Mouse (Mus musculus) heart, embryonic 13.5 days (tissue): ENCODE data around the gene Tuba8. TPM values are rescaled to one million over a fixed set of nuclear protein-coding genes. Genes with fewer than 3 reads are reported as not detected.
A peak's percentile ranks its signal among the peaks of the same experiment; 100 is the strongest.

Experiments
- ATAC-seq: fragments of 200-750 bp; cut with Nextera tagmentation; 2 replicates; pipeline ENCODE4 v1.8.0; 2017; ENCODE audit warnings: moderate TSS enrichment; ENCODE audit not compliant: insufficient number of reproducible peaks, low FRiP score, low TSS enrichment; ENCODE audit errors: extremely low read depth
- H3K27ac ChIP-seq: fragments of 300-500 bp; sonication (generic); replicated peaks from 2 replicates; pipeline ENCODE4 v1.5.1; 2015; ENCODE audit warnings: moderate library complexity, mild to moderate bottlenecking, inconsistent platforms
- H3K27me3 ChIP-seq: fragments of 300-500 bp; sonication (generic); replicated peaks from 2 replicates; pipeline ENCODE4 v1.6.1; 2015; ENCODE audit warnings: mild to moderate bottlenecking, inconsistent platforms
- H3K36me3 ChIP-seq: fragments of 300-500 bp; sonication (generic); 2 replicates; pipeline ENCODE4 v1.6.1; 2015; ENCODE audit warnings: mild to moderate bottlenecking, inconsistent platforms
- H3K4me1 ChIP-seq: fragments of 300-500 bp; sonication (generic); 2 replicates; pipeline ENCODE4 v1.6.1; 2015; ENCODE audit warnings: inconsistent platforms
- H3K4me2 ChIP-seq: fragments of 300-500 bp; sonication (generic); 2 replicates; pipeline ENCODE4 v1.6.1; 2015; ENCODE audit warnings: inconsistent platforms, mild to moderate bottlenecking, moderate library complexity
- H3K4me3 ChIP-seq: fragments of 300-500 bp; sonication (generic); 2 replicates; pipeline ENCODE4 v1.5.1; 2015; ENCODE audit warnings: moderate library complexity, mild to moderate bottlenecking, inconsistent platforms
- H3K9ac ChIP-seq: fragments of 300-500 bp; sonication (generic); 2 replicates; pipeline ENCODE4 v1.6.1; 2015; ENCODE audit warnings: inconsistent platforms, mild to moderate bottlenecking, moderate library complexity
- H3K9me3 ChIP-seq: fragments of 300-500 bp; sonication (generic); 2 replicates; pipeline ENCODE4 v1.6.1; 2016; ENCODE audit warnings: inconsistent platforms
- WGBS: fragments of 180-500 bp; shearing (Covaris S2); methylation state at CpG from one replicate; pipeline ENCODE4 v1.1.7; 2015; ENCODE audit warnings: mixed read lengths; 5-methylcytosine and 5-hydroxymethylcytosine counted together
- polyA plus RNA-seq: library from polyadenylated mRNA; unstranded; fragments of >200 nt; fragmentation: Nextera tagmentation; extraction: Ambion mirVana; gene quantifications from 2 replicates; pipeline ENCODE4 v1.2.1, GENCODE M21; 2015

The Tuba8 gene
- polyA plus RNA-seq, 1 experiment from 2014 or later, result 0.31 TPM

DNA sequence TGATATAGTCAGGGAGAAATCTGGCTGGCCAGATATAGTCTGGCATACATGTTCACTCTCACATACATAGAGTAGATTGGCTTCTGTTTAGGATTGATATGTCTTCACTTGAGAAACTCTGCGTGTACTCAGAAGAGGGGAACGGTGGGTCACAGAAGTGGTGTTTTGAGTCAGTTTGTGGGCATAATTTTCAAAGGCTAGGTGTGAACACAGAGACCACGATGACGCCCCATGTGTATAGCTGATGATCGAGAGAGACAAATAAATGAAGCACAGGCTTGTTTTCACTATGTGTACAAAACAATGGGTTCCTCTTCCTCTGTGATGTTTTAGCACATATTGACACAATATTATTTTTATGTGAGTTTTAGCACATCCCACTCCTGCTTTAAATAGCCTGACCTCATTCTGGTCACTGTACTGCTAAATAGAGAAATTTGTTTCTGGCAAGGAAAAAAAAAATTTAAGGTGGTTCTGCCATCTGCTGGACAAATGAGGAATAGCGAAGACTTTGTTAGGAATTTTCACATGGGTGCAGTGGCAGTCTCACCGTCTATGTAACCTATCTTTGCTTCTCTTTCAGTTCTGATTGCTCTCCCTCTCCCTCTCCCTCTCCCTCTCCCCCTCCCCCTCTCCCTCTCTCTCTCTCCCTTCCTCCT is 31.7 kb upstream of the Tuba8 start:
- no peaks in the 10 kb centered on the region for H3K36me3 ChIP-seq
- H3K27me3 ChIP-seq, result no peaks in the 10 kb centered on the region
- H3K4me2 ChIP-seq, result no peak overlapping the region
- no peak overlapping the region for H3K4me3 ChIP-seq
- WGBS, result 51% methylated on average over 7 of the region's 7 CpGs
- H3K27ac ChIP-seq, result 0 out of 2 replicates have a peak overlapping the region, but pooled peaks have one; percentile 36
- no peak for ATAC-seq
- H3K9me3 ChIP-seq, result no peaks in the 10 kb centered on the region
- H3K4me1 ChIP-seq, result peaks cover 27% of the 10 kb centered on the region
- peak overlapping the region; percentile 40; the same call in 1 of the 2 replicates for H3K9ac ChIP-seq

DNA sequence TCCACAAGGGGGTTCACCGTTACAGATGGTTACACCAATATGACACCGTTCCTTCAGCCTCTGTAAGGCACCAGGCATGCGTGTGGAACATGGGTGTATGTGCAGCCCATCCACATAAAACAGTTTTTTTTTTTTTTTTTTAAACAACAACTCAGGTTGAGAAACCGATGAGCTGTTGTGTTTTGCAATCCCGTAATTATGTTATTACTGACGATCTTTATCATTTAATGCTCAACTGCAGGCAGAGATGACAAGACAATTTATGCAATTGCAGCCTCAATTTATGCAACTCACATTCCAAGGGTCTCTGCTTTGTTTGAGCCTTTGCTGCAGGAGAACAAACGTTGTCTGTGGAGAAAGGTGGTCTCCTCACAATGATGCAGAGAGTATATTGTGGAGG is 30.6 kb upstream of the Tuba8 start:
- Histone ChIP-seq H3K27me3 (no peaks in the 10 kb centered on the region), H3K9ac (no peak overlapping the region), H3K9me3 (no peaks in the 10 kb centered on the region), H3K4me1 (peaks cover 30% of the 10 kb centered on the region), H3K4me3 (no peak overlapping the region), H3K4me2 (no peak overlapping the region), H3K27ac (no peak overlapping the region), H3K36me3 (no peaks in the 10 kb centered on the region)
- 62% methylated on average over 7 of the region's 7 CpGs for WGBS
- ATAC-seq, result no peak

DNA sequence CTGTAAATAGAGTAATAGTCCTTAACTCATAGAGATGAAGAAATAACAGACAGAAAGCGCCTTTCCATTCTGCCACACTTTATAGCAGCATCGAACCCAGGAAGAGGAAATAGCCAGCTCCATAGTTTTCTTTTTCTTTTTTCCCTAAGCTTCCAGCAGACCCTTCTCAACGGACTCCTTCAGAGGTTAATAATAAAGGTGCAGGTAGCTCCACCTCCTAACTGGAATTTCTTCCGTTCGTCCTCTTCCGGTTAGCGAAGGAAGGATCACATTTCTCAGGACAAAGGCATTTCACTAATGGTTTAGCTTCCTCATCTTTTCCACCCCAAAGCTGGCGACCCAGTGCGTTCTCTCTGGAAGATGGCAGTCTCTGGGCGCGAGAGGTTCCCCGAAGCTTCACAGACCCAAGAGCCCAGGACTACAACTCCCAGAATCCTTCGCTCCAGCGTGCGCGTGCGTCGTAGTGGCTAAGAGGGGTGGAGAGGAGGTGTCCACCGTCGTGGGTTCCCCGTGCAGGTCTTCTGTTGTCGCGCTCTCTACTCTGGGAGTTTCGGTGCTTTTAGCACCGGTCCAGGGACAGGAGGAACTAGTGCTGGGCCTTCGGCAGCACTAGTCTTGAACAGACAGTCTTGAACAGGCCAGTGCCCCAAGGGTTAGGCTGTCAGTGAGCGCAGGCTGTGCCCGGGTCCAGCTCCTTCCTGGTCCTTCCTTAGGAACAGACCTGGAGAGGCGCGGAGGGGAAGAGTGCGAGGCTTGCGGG is 26.9 kb upstream of the Tuba8 start, which contains the start of gene Pex26:
TSS of gene Pex26 (plus strand) at position 254 of the 760 bp plus-strand sequence.
- ATAC-seq, result peak; percentile 81
- H3K27ac ChIP-seq, result peak within 1 kb of the TSS; percentile 78
- H3K36me3 ChIP-seq, result peaks cover 25% of the 10 kb centered on the region
- H3K4me3 ChIP-seq, result peak within 1 kb of the TSS; percentile 70
- no peaks in the 10 kb centered on the region for H3K9me3 ChIP-seq
- H3K4me2 ChIP-seq, result peak within 1 kb of the TSS; percentile 99
- 2% methylated on average over 32 of the region's 32 CpGs for WGBS
- H3K9ac ChIP-seq, result peak within 1 kb of the TSS; percentile 82
- peaks cover 18% of the 10 kb centered on the region for H3K4me1 ChIP-seq
- H3K27me3 ChIP-seq, result no peaks in the 10 kb centered on the region

DNA sequence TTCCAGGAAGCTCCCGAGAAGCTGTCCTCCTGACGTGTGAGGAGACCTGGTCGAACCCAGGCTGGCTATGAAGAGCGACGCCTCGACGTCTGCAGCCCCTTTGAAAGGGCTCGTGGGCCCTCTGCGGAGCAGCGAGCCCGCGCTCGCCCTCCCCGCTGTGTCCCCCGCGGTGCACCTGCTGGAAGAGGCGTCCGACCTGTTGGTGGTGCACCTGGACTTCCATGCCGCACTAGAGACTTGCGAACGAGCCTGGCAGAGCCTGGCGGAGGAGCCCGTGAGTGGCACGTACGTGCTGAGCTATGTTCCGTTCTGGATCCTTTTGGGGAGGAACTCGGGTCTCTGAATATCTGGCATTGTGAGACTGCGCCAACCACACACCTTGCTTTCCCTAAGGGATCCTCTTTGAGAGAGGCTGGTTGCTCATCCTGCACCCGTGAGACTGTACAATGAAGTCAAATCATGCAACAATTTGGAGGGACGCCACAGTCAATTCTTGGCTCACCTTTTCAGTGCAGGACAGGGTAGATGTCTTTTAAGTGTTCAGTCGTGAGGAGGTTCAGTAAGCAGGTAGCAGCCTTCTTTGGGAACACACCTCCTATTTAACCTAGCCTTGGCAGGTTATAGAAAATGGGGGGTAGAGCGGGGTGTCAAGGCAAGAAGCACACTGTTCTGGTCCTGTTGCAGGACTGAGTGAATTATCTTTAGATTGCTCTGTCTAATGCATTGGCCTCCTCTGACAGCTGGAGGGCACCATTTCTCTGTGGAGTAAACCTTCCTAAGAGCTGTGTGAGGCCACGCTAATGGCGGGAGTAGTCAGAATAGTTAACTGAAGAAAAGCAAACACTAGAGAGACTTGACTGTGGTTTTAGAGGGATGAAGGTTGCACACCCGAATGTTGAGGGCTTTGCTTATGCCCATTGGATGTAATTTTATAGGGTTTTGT is 26.0 kb upstream of the Tuba8 start:
- Histone ChIP-seq H3K9ac (peak overlapping the region; percentile 82), H3K4me1 (peaks cover 15% of the 10 kb centered on the region), H3K9me3 (no peaks in the 10 kb centered on the region), H3K4me2 (peak overlapping the region; percentile 99), H3K36me3 (peaks cover 30% of the 10 kb centered on the region), H3K4me3 (peak overlapping the region; percentile 70), H3K27me3 (no peaks in the 10 kb centered on the region), H3K27ac (peak overlapping the region; percentile 78)
- WGBS, result 2% methylated on average over 35 of the region's 35 CpGs
- ATAC-seq, result peak; percentile 53; the same call in 1 of the 2 replicates

DNA sequence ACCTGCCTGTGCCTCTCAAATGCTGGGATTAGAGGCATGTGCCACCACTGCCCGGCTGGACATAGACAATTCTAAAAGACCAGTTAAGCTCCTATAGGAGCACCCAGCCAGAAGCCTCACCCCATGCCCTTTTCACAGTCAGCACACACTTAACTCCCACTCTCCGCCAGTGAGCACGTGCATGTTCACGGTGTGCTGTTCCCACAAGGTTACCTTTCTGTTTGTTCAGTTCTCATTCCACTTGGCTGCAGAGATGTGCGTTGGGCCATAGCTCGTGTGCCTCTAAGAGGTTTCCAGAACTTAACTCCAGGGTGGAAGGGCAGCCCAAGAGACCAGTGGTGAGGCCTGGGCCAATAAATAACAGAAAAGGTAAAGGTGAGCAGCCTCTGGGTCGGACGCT is 25.3 kb upstream of the Tuba8 start:
- peak overlapping the region; percentile 99 for H3K4me2 ChIP-seq
- H3K9ac ChIP-seq, result peak overlapping the region; percentile 82
- peaks cover 38% of the 10 kb centered on the region for H3K36me3 ChIP-seq
- H3K27ac ChIP-seq, result no peak overlapping the region
- no peaks in the 10 kb centered on the region for H3K9me3 ChIP-seq
- H3K4me1 ChIP-seq, result peaks cover 15% of the 10 kb centered on the region
- WGBS, result 78% methylated on average over 8 of the region's 8 CpGs
- peak overlapping the region; percentile 70 for H3K4me3 ChIP-seq
- no peaks in the 10 kb centered on the region for H3K27me3 ChIP-seq
- no peak for ATAC-seq

DNA sequence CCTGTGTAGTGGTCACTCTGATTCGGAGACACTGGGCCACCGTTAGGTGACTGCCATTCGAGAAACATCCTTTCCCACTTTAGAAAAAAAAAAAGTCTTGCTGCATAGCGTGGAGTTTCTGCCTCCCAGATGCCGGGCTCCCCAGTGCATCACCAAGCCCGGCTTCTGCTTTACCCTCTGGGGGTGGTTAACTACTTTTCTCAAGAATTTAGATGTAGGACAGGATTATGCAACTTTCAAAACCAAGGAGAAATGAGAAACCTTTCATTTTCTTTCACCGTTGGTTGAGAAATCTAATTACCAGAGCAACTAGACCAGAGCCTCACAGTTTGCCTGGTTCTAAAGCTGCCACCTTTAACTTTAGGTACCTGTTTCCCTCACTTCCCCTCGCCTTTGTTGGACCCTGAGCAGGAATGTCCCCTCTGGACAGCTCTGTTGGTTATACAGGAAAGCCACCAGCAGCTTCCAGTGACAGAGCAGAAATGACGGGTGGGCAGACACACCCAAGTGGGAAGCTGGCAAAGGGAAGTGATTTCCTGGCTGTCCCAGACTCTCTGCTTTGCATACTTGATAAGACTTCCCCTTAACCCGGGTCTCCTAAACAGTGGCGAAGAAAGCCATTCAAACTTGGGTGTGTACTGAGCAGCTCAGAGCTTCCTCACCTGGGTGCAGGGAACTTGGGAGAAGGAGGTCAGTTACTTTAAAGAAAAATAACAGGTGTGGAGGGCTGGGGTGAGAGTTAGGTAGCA is 19.1 kb upstream of the Tuba8 start:
- Histone ChIP-seq H3K4me2 (no peak overlapping the region), H3K27ac (no peak overlapping the region), H3K4me1 (peaks cover 21% of the 10 kb centered on the region), H3K36me3 (peaks cover 74% of the 10 kb centered on the region), H3K9me3 (no peaks in the 10 kb centered on the region), H3K9ac (no peak overlapping the region), H3K4me3 (no peak overlapping the region), H3K27me3 (no peaks in the 10 kb centered on the region)
- ATAC-seq, result no peak
- 59% methylated on average over 11 of the region's 11 CpGs for WGBS

DNA sequence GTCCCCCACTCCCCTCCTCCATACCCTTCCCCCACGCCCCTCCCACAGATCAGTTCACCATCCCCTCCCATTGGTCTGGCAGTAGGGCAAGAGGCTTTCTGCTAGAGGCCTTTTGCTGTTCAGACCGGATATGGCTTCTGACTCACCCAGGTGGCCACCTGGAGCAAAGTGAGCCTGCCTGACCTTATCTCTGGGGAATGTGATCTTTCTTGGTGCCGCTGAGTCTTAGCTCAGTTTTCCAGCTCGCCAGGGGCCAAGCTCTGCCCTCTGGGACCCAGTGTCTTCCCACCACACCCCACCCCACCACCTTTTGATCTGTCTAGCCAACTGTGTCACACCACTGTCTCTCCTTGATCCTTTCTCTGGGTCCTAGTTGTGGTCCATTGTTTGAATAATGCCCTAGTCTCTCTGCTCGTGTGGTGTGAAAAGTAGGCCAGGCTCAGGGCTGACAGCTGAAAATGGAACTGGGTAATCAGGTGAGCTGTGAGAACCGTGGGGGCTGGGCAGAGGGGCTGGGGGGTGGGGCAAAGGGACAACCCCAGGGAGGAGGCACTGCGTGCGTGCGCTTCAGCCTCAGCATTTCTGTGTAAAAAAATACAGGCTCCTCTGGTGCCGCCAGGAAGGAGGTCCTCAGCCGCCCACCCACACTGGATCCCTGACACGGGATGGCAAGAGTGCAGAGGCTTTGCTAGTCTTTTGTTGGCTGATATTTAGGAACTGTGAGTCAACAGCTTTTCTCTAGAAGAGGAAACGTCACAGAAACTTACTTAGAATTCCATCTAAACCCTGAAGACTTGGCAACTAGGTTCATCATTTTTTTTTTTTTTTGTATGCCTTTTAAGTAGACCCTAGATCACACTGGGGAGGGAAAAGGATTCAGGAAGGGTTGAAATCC is 16.2 kb upstream of the Tuba8 start:
- H3K4me3 ChIP-seq, result no peak overlapping the region
- peaks cover 21% of the 10 kb centered on the region for H3K4me1 ChIP-seq
- no peak overlapping the region for H3K9ac ChIP-seq
- H3K9me3 ChIP-seq, result no peaks in the 10 kb centered on the region
- no peaks in the 10 kb centered on the region for H3K27me3 ChIP-seq
- peaks cover 59% of the 10 kb centered on the region for H3K36me3 ChIP-seq
- no peak overlapping the region for H3K4me2 ChIP-seq
- no peak for ATAC-seq
- no peak overlapping the region for H3K27ac ChIP-seq
- WGBS, result 43% methylated on average over 13 of the region's 13 CpGs

DNA sequence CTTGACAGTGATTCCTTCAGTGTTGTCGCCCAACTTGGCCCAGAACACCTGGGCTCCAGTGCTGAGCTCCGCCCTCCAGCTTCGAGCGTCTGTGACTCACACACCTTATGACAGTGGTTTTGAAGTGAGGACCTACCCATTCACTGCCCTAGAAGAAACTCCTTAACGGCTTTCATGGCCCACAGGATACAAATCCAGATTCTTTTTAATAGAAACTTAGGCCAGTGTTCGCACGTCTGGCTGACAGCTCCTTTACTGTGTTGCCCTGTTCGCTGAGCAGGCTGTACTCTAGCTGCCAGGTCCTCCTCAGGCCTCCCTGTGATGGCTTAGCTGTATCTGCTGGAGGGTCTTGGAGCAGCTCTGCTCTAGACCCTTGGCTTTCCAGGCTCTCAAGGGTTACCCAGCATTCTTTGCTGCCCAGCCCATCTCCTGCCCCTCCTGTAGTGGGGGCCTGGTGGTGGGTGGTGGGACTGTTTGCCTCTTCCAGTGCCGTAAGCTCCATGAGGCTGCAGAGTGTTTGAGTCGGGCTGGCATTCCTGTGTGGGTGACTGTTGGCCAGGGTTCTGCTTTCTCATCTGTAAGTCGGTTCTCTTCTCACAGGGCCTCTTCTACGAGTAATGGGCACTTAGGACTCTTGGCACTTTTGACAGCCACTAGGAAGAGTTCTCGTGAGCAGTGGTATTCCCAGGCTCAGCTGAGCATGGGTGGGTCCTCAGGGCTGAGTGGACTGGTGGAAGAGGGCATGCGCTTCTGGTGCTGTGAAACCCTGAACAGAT is 15.4 kb upstream of the Tuba8 start:
- H3K9ac ChIP-seq, result no peak overlapping the region
- 69% methylated on average over 14 of the region's 14 CpGs for WGBS
- H3K27ac ChIP-seq, result no peak overlapping the region
- H3K9me3 ChIP-seq, result no peaks in the 10 kb centered on the region
- H3K27me3 ChIP-seq, result no peaks in the 10 kb centered on the region
- peaks cover 21% of the 10 kb centered on the region for H3K4me1 ChIP-seq
- H3K4me2 ChIP-seq, result no peak overlapping the region
- H3K4me3 ChIP-seq, result no peak overlapping the region
- peaks cover 52% of the 10 kb centered on the region for H3K36me3 ChIP-seq
- no peak for ATAC-seq

DNA sequence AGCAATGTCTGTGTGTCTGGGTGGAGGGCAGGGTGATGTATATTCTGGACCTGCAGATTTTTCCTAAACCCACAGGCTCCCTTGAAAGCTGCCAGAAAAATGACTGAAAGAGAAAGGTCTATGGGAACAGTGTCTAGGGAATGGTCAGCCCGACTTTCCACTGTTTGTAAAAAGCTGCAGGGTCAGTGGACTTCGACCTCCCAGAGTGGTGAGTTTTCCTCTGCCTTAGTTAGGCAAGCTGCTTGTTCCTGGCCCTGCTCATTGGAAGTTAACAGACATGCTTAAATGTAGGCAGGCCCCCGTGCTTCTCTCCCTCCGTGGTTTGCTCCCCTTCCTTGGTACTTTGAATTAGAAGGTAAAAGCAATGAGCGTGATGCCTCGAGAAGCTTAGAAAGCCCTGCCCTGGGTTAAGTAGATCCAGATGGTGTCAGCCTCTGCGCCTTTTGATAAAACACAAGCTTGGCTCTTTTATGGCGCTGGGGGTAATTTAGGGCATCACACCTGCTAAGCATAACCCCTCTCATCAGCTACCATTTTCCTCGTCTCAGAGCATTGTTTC is 12.6 kb upstream of the Tuba8 start:
- no peak overlapping the region for H3K27ac ChIP-seq
- no peak for ATAC-seq
- WGBS, result 57% methylated on average over 9 of the region's 9 CpGs

More for the DNA sequence above, 12.6 kb upstream of the Tuba8 start:
- Histone ChIP-seq H3K9me3 (no peaks in the 10 kb centered on the region), H3K9ac (no peak overlapping the region), H3K4me1 (peaks cover 16% of the 10 kb centered on the region), H3K27me3 (no peaks in the 10 kb centered on the region), H3K36me3 (peaks cover 29% of the 10 kb centered on the region), H3K4me2 (no peak overlapping the region), H3K4me3 (no peak overlapping the region)
